Mouse (Mus musculus) E14TG2a.4 (cell line): Measurements from ENCODE around the gene C8b.
A peak's percentile ranks its signal among the peaks of the same experiment; 100 is the strongest.

ENCODE experiments used
- H3K27me3 ChIP-seq: 2 replicates; pipeline ENCODE4 v1.6.1; 2014; ENCODE audit warnings: low read length, control low read depth; ENCODE audit not compliant: insufficient read depth
- H3K36me3 ChIP-seq: 2 replicates; pipeline ENCODE4 v1.6.1; 2014; ENCODE audit warnings: low read length, control low read depth; ENCODE audit not compliant: insufficient read depth
- H3K4me1 ChIP-seq: replicated peaks from 2 replicates; pipeline ENCODE4 v1.6.1; 2014; ENCODE audit warnings: low read depth, low read length, control low read depth
- H3K4me3 ChIP-seq: replicated peaks from 2 replicates; pipeline ENCODE4 v1.5.1; 2014; ENCODE audit warnings: mild to moderate bottlenecking, low read length
- H3K9me3 ChIP-seq: 2 replicates; pipeline ENCODE4 v1.6.1; 2014; ENCODE audit warnings: low read length, control low read depth
- CTCF ChIP-seq: conservative IDR thresholded peaks from 2 replicates; pipeline ENCODE4 v1.5.1; 2014; ENCODE audit warnings: low read length
- NANOG ChIP-seq: IDR thresholded peaks from 2 replicates; pipeline ENCODE4 v1.6.1; 2014; ENCODE audit warnings: borderline replicate concordance, low read length, mixed read lengths
- POU5F1 ChIP-seq: IDR thresholded peaks from 2 replicates; pipeline ENCODE4 v1.6.1; 2014; ENCODE audit warnings: low read length, borderline replicate concordance

Gene C8b

DNA sequence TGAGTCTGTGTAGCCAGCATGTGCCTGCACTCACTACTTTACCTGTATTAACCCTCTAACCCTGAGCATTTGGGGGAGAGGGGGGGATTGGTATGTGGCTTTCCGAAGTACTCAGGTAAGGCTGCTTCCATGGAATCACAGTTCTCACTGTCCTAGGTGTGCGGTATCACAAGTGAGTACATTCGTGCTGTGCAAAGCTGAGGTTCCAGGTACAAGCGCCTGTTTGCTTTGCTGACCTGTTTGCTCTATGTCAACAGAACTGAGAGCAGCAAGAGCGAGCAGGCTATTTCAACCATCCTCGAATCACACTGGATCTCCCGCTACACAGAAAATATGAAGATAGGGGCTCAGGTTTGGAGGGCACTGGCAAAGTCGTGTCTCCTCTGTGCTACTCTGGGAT is at the start of gene C8b:
Gene C8b (plus strand): TSS at position 253 of the 400 bp plus-strand sequence.
- Histone ChIP-seq H3K9me3 (no peaks in the 10 kb centered on the region), H3K4me3 (no peak within 1 kb of the TSS), H3K4me1 (no peaks in the 10 kb centered on the region), H3K36me3 (no peaks in the 10 kb centered on the region), H3K27me3 (peaks cover 6% of the 10 kb centered on the region; the same call in 1 of the 2 replicates)
- TF ChIP-seq CTCF (no peak), POU5F1 (no peak), NANOG (no peak)

GRCm38 (mm10) chr4:104716506-104716905 is 49.6 kb upstream of the C8b start:
- Histone ChIP-seq H3K9me3 (no peaks in the 10 kb centered on the region), H3K4me1 (no peaks in the 10 kb centered on the region), H3K4me3 (no peak overlapping the region), H3K36me3 (no peaks in the 10 kb centered on the region), H3K27me3 (no peaks in the 10 kb centered on the region)
- TF ChIP-seq CTCF: no peak
- no peak for TF ChIP-seq POU5F1
- no peak for TF ChIP-seq NANOG

DNA sequence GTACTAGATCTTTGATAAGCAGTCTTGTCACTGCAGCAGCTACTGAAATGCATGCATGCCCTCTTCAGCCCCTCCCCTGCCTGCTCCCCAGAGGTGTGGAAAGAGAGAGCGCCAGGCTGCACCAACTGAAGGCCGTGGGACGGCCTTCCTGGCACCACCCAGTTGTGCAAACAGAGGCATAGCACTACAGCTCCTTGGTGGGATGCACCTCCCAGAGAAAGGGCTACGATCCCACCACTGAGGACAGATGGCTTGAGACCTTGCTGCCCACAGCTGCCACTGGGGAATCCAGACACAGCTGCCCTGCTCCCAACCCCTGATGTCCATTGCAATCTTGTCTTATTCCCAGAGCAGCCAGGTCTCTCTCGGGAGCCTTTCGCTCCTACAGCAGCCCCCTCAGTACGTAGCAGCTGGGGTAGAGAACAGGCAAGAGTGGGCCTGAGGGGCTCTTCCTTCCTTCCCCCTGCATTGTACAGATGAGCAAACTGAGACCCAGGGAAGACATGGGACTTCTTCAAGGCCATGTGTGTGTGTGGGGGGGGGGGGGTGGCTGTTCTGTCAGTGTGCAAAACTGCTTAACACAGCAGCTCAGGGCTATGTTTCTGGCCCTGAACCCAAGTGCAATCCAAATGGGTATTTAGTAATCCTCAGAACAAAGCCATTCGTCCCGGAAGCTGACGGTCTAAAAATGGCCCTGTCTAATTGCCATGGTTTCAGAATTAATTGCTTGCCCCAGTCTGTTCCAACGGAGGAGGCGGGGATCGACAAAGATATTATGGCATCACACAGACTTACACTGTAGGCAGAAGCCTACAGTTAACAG is 46.9 kb upstream of the C8b start:
- Histone ChIP-seq H3K36me3 (no peaks in the 10 kb centered on the region), H3K27me3 (no peaks in the 10 kb centered on the region), H3K4me3 (no peak overlapping the region), H3K9me3 (no peaks in the 10 kb centered on the region), H3K4me1 (no peaks in the 10 kb centered on the region)
- no peak for TF ChIP-seq POU5F1
- no peak for TF ChIP-seq CTCF
- TF ChIP-seq NANOG: no peak

DNA sequence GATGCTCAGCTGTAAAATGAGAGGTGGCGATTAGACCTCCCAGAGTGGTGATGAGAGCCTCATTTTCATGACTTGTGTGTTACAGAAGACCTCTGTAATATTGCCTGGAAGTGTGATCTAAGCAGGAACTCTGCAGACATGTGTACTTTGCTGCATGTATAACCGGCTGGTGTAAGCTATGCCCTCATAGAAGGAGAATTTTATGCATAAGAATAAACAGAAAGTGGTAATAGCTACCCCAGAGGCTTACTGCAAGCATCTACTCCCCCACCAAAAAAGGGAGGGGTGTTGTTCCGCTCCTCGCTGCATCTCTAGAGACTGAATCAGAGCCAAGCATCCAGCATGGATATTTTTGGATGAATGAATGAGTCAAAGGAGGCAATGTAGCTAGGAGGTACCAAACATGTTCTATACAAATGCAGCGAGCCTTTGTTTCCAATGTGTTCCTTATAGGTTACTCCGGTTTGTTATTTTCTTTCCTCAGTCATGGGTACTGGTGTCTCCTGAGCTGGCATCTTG is 42.5 kb upstream of the C8b start:
- TF ChIP-seq NANOG: no peak
- TF ChIP-seq POU5F1: no peak
- TF ChIP-seq CTCF: no peak
- H3K4me1 ChIP-seq: no peaks in the 10 kb centered on the region
- no peaks in the 10 kb centered on the region for H3K9me3 ChIP-seq
- H3K4me3 ChIP-seq: no peak overlapping the region
- no peaks in the 10 kb centered on the region for H3K36me3 ChIP-seq
- H3K27me3 ChIP-seq: no peaks in the 10 kb centered on the region

DNA sequence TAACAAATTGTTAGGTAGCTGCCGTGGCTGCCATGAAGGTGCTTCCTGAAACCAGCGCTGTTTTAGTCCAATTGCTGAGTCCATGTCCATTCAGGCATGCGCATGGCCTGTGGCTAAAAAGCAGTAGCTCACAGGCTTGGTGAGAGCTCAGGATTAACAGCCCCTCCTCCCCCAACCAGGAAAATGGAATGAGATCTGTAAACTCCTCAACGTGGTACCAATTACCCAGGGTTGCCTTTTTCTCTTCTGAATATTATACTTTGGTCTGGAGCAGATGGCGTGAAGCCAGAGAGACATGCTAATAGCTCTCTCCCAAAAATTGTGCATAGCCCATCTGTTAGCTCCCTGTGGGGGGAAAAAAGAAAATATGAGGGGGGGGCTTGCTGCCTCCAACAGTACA is 41.9 kb upstream of the C8b start:
- TF ChIP-seq NANOG: no peak
- TF ChIP-seq CTCF: no peak
- TF ChIP-seq POU5F1: no peak
- H3K4me3 ChIP-seq: no peak overlapping the region
- H3K4me1 ChIP-seq: no peaks in the 10 kb centered on the region
- no peaks in the 10 kb centered on the region for H3K36me3 ChIP-seq
- H3K27me3 ChIP-seq: no peaks in the 10 kb centered on the region
- no peaks in the 10 kb centered on the region for H3K9me3 ChIP-seq

DNA sequence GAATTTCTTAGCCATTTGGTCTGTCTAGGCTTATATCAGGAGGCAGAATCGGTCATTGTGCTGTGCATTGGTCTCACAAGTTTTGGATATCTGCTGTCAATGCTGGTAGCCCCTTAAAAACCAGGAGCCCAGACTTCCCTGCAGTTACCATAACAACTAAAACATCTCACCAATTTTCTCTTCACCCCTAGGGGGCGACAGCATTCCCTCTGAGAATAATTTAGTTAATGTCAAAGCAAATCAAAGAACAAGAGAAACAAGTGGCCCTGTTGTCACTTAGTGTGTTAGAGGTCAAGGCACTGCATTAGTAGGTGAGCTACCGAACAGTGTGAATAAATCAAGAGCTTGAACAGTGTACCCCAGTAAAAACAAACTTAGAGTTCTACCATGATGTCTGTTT is 40.4 kb upstream of the C8b start:
- Histone ChIP-seq H3K36me3 (no peaks in the 10 kb centered on the region), H3K4me3 (no peak overlapping the region), H3K9me3 (no peaks in the 10 kb centered on the region), H3K27me3 (no peaks in the 10 kb centered on the region), H3K4me1 (no peaks in the 10 kb centered on the region)
- TF ChIP-seq CTCF (peak; percentile 67), NANOG (no peak), POU5F1 (no peak)

GRCm38 (mm10) chr4:104729185-104729584 is 36.9 kb upstream of the C8b start:
- Histone ChIP-seq H3K27me3 (no peaks in the 10 kb centered on the region), H3K4me1 (no peaks in the 10 kb centered on the region), H3K36me3 (no peaks in the 10 kb centered on the region; the same call in 1 of the 2 replicates), H3K4me3 (no peak overlapping the region), H3K9me3 (no peaks in the 10 kb centered on the region)
- TF ChIP-seq CTCF (no peak), NANOG (no peak), POU5F1 (no peak)

DNA sequence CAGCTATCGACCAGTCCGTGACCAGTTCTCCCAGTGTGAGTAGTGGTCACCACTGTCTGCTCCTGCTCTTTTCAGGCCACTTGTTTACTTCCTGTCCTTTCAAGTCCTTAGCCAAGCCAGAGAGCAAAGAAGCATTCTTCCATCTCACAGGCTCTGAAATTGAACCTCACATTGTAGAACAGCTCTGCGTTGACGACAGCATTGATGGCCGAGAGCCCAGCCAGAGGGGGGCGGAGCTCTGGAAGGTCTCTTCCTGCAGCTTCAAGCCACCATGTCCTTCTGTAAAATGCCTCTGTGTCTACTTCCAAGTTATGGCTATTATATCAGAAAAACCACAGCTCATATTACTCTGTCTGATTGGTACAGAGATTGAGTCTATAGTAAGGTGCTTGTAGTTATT is 19.6 kb upstream of the C8b start:
- Histone ChIP-seq H3K9me3 (no peaks in the 10 kb centered on the region), H3K4me1 (no peaks in the 10 kb centered on the region), H3K27me3 (no peaks in the 10 kb centered on the region), H3K36me3 (no peaks in the 10 kb centered on the region), H3K4me3 (no peak overlapping the region)
- TF ChIP-seq CTCF (no peak), POU5F1 (no peak)
